Mouse (Mus musculus) cerebellum, adult 8-10 months (tissue): ENCODE results near the gene Olfr1454.

Experiments
- DNase-seq: peaks from one replicate; pipeline ENCODE4 v3.0.0; 2022

The Olfr1454 gene

GRCm38 (mm10) chr19:13060310-13060709 lies at the start of gene Olfr1454:
Gene Olfr1454, plus strand, starts transcription at chr19:13060610.
- DNase-seq: no peak

- no peak for DNase-seq
These were observed 32.2 kb upstream of the Olfr1454 start, which contains the start of gene Olfr1453 for GRCm38 (mm10) chr19:13028227-13028626. Gene Olfr1453, minus strand, starts transcription at chr19:13028327.

- DNase-seq: no peak
These were observed 33.5 kb downstream of the Olfr1454 start for GRCm38 (mm10) chr19:13093908-13094307.

GRCm38 (mm10) chr19:13097791-13098190 lies 37.4 kb downstream of the Olfr1454 start, which contains the start of gene Olfr1457:
Gene Olfr1457, minus strand, starts transcription at chr19:13097891.
- no peak for DNase-seq

- no peak for DNase-seq
These were observed 46.3 kb downstream of the Olfr1454 start, which contains the start of gene Olfr1458 for GRCm38 (mm10) chr19:13106675-13107074. Gene Olfr1458, minus strand, starts transcription at chr19:13106775.
